Mouse (Mus musculus) frontal cortex, adult (tissue): ENCODE measurements around the gene Olfr884.

Experiments used
- ATAC-seq: cut with Nextera tagmentation; 2 replicates; pipeline ENCODE4 v1.9.2; 2017; ENCODE audit warnings: mild to moderate bottlenecking, moderate library complexity, mixed read lengths; ENCODE audit not compliant: low TSS enrichment

Olfr884 gene

GRCm38 (mm10) chr9:38046255-38046654, at the start of gene Olfr884:
Gene Olfr884 (plus strand): TSS chr9:38046555.
- ATAC-seq = no peak

DNA sequence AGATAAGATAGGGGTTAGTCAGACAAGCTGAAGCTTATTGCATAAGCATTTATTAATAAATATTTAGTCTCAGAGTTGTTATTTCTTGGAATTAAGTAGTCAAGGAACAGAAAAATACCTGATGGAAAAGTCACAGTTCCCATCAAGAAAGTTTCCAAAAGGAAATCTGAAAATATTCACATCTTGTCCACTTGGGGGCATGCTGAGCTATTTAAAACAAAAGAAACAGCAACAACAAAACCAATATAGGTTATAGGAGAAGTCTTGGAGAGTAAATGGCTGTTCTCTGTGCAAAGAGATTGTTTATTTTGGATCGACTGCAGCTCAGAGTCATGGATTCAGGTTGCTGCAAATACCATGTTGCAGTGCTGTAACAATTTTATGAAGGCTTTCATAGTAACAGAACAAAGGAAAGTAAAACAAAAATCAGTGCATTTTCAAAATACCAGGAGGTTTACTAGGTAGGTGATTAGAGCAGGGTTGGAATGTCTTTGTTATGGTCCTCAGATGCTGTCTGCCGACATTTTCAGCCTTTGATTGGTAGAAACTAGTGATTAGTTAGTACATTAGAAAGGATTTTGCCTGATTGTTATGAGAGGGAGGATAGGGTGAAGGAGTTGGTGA, 47.7 kb upstream of the Olfr884 start:
- ATAC-seq = no peak

DNA sequence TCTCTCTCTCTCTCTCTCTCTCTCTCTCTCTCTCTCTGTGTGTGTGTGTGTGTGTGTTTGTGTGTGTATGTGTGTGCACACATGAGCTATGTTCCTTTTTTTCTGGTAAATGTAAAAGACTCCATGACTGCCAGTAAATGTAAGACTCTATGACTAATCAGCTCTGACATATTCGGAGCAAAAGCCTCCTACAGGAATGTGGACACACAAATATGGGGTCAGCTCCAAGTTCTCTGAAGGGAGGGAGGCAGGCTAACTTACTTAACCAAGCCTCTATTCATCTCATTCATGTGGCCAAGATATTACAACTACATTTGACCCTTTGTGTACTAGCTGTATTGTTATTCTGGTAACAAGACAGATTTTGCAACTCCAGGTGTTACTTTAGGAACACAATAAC, 46.3 kb upstream of the Olfr884 start:
- no peak for ATAC-seq

GRCm38 (mm10) chr9:38025508-38025907, 20.8 kb upstream of the Olfr884 start, which contains the start of gene Olfr883:
Gene Olfr883 (plus strand): TSS chr9:38025808.
- ATAC-seq = no peak

- no peak for ATAC-seq
These were observed 14.7 kb downstream of the Olfr884 start, which contains the start of gene Olfr885 for GRCm38 (mm10) chr9:38061022-38061421. Gene Olfr885 (plus strand): TSS chr9:38061322.

GRCm38 (mm10) chr9:38083772-38084171, 37.4 kb downstream of the Olfr884 start, which contains the start of gene Olfr887:
Gene Olfr887 (plus strand): TSS chr9:38084072.
- no peak for ATAC-seq
